Mouse (Mus musculus): ENCODE measurements around the gene Pym1. TPM values are rescaled to one million over a fixed set of nuclear protein-coding genes. Genes with fewer than 3 reads are reported as not detected.
"Not testable (repeated sequence)": the region's sequence is repeated elsewhere in the genome, so short reads cannot be mapped to it uniquely, and the experiment has no call there.

The Pym1 gene
- total and polyA plus RNA-seq, 2 experiments from 2014 or later, result 16.5 to 37.1 TPM

DNA sequence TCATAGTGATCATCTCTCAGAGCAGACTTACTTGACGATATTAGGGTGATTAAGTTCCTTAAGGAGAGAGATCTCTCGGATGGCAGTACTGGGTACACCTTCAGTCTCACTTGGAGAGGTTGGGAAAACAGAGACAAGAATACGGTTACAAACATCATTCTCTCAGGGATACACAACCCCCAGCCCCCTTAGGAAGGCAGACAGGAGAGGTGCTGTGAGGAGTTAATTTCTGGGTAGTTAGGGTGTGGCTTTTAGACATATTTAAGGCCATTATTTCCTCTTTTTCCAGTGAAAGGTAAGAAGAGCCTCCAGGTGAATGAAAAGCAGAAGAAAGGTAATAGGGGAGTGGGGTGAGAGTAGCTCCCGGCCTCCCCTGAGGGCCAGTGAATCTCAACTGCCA lies 43.8 kb upstream of the Pym1 start, which contains the start of gene Pmel:
Pmel (plus strand) TSS at position 301 of the 400 bp plus-strand sequence.
- peak within 1 kb of the TSS; percentile 68 for H3K4me2 ChIP-seq (ENCODE audit: low read depth, low read length)
- ATAC-seq (ENCODE audit: insufficient read depth, low read depth), result no peak

DNA sequence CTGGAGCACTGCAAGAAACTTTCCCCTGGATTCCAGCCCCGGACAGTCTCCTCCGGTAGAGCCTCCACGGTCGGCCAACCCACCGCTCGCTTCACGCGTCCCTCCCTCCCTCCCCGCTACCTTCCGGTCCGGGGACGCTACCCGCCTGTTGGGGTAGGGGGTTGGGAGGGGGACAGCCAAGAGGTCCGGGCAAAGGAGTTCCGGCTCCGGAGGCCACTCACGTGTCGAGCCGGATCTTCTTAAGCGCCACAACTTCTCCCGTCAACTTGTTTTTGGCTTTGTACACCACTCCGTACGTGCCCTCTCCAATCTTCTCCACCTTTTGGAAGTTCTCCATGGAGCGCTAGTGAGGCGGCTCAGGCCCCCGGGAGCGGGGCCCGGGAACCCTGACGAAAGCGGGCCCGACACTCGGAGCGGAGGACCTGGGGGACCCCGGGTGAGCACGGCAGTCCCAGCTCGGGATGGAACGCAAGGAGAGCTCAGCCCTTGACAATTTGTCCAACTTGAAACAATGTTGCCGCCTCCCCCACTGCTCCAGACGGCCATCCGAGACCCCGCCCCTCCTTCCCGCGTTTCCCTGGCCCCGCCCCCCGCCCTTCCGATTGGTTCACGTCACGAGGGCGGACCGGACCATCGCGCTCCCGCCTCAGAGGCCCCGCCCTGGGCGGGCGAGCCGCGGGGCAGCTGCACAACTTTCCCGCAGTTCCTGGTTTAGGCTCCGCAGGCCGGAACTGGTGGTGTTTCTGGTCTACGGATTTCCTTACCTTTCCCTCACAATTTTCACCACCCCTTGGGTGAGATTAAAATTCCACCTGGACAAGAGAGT lies 43.0 kb upstream of the Pym1 start, which contains the start of gene Cdk2:
Cdk2 (minus strand) TSS at position 541 of the 826 bp plus-strand sequence.
- DNase-seq (ENCODE audit: low spot score) (peak; percentile 92), ATAC-seq (ENCODE audit: insufficient read depth, low read depth) (peak; percentile 95)
- Histone ChIP-seq H3K4me3 (ENCODE audit: low read depth, low read length) (peak within 1 kb of the TSS; percentile 78), H3K4me1 (ENCODE audit: control insufficient read depth, insufficient read depth) (peaks cover 8% of the 10 kb centered on the region; the same call in 1 of the 2 replicates), H3K27ac (ENCODE audit: low read depth) (peak within 1 kb of the TSS; percentile 93), H3K36me3 (replicated peaks; ENCODE audit: control insufficient read depth, insufficient read depth, low read length) (peaks cover 16% of the 10 kb centered on the region), H3K4me2 (ENCODE audit: low read depth, low read length) (peak within 1 kb of the TSS; percentile 68), H3K9me3 (replicated peaks; ENCODE audit: control insufficient read depth, low read length) (no peaks in the 10 kb centered on the region), H3K27me3 (ENCODE audit: control insufficient read depth, insufficient read depth, low read length) (no peaks in the 10 kb centered on the region), H3K9ac (replicated peaks; ENCODE audit: low read depth, low read length) (peak within 1 kb of the TSS; percentile 63)
- TF ChIP-seq EP300 (IDR thresholded peaks at IDR 0.05; ENCODE audit: low read depth) (no peak), CTCF (IDR thresholded peaks at IDR 0.05; ENCODE audit: low read depth) (no peak)
- whole genome bisulfite sequencing, result under 1% methylated on average over 62 of the region's 62 CpGs

More for the DNA sequence above, 43.8 kb upstream of the Pym1 start, which contains the start of gene Pmel:
- peaks cover 14% of the 10 kb centered on the region for H3K4me1 ChIP-seq (ENCODE audit: control insufficient read depth, insufficient read depth)
- DNase-seq (ENCODE audit: low spot score), result no peak
- no peak for TF ChIP-seq EP300 (IDR thresholded peaks at IDR 0.05; ENCODE audit: low read depth)
- no peak for TF ChIP-seq CTCF (IDR thresholded peaks at IDR 0.05; ENCODE audit: low read depth)
- H3K4me3 ChIP-seq (ENCODE audit: low read depth, low read length), result peak within 1 kb of the TSS; percentile 78
- H3K9ac ChIP-seq (replicated peaks; ENCODE audit: low read depth, low read length), result peak within 1 kb of the TSS; percentile 63
- H3K36me3 ChIP-seq (replicated peaks; ENCODE audit: control insufficient read depth, insufficient read depth, low read length), result peaks cover 20% of the 10 kb centered on the region
- H3K27ac ChIP-seq (ENCODE audit: low read depth), result peak within 1 kb of the TSS; percentile 93
- no peaks in the 10 kb centered on the region for H3K27me3 ChIP-seq (ENCODE audit: control insufficient read depth, insufficient read depth, low read length)
- 27% methylated on average over 4 of the region's 4 CpGs for WGBS
- no peaks in the 10 kb centered on the region for H3K9me3 ChIP-seq (replicated peaks; ENCODE audit: control insufficient read depth, low read length)

DNA sequence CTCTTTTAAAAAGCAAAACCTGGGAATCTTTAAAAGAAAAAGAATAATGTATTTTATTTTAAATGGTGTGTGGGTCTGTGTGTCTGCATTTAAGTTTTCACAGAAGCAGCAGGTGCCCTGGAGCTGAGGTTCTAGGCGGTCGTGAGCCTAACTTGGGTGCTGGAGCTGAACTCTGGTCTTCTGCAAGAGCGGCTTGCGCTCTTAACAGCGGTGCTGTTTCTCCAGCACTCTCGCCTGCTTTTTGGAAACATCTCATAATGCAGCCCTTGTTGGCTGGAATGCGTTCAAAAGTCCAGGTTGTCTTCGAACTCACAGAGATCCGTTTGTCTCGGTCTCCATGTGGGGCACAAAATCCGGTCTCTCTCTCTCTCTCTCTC lies 42.4 kb upstream of the Pym1 start:
- Histone ChIP-seq H3K4me1 (ENCODE audit: control insufficient read depth, insufficient read depth) (peaks cover 8% of the 10 kb centered on the region; the same call in 1 of the 2 replicates), H3K9ac (replicated peaks; ENCODE audit: low read depth, low read length) (peak overlapping the region; percentile 63), H3K4me2 (ENCODE audit: low read depth, low read length) (peak overlapping the region; percentile 68), H3K36me3 (replicated peaks; ENCODE audit: control insufficient read depth, insufficient read depth, low read length) (peaks cover 11% of the 10 kb centered on the region), H3K27ac (ENCODE audit: low read depth) (peak overlapping the region; percentile 93), H3K27me3 (ENCODE audit: control insufficient read depth, insufficient read depth, low read length) (no peaks in the 10 kb centered on the region), H3K9me3 (replicated peaks; ENCODE audit: control insufficient read depth, low read length) (no peaks in the 10 kb centered on the region), H3K4me3 (ENCODE audit: low read depth, low read length) (peak overlapping the region; percentile 78)
- ATAC-seq (ENCODE audit: insufficient read depth, low read depth) (no peak), DNase-seq (ENCODE audit: low spot score) (peak; percentile 25)
- 11% methylated on average over 11 of the region's 11 CpGs for WGBS
- no peak for TF ChIP-seq CTCF (IDR thresholded peaks at IDR 0.05; ENCODE audit: low read depth)
- no peak for TF ChIP-seq EP300 (IDR thresholded peaks at IDR 0.05; ENCODE audit: low read depth)

DNA sequence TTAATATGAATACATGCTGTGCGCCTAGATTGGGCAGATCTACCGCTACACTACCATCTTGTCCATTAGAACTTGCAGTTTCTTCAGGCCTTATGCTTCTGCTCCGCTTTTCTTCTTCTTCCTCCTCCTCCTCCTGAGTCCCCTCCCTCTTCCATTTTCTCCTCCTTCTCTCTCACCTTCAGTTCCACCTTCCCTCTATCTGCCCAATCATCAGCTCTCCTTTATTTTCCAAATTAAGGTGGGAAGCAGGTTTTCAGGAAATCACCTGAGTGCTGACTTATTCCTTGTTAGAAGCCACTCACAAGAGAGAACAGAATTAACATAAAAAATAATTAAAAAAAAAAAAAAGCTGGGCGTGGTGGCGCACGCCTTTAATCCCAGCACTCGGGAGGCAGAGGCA lies 36.4 kb upstream of the Pym1 start:
- not testable (repeated sequence) for H3K4me2 ChIP-seq (ENCODE audit: low read depth, low read length); H3K9ac ChIP-seq (replicated peaks; ENCODE audit: low read depth, low read length); H3K9me3 ChIP-seq (replicated peaks; ENCODE audit: control insufficient read depth, low read length); H3K27me3 ChIP-seq (ENCODE audit: control insufficient read depth, insufficient read depth, low read length); H3K4me1 ChIP-seq (ENCODE audit: control insufficient read depth, insufficient read depth); DNase-seq (ENCODE audit: low spot score); H3K27ac ChIP-seq (ENCODE audit: low read depth); H3K4me3 ChIP-seq (ENCODE audit: low read depth, low read length); ATAC-seq (ENCODE audit: insufficient read depth, low read depth); H3K36me3 ChIP-seq (replicated peaks; ENCODE audit: control insufficient read depth, insufficient read depth, low read length)
- 90% methylated on average over 7 of the region's 7 CpGs for WGBS

DNA sequence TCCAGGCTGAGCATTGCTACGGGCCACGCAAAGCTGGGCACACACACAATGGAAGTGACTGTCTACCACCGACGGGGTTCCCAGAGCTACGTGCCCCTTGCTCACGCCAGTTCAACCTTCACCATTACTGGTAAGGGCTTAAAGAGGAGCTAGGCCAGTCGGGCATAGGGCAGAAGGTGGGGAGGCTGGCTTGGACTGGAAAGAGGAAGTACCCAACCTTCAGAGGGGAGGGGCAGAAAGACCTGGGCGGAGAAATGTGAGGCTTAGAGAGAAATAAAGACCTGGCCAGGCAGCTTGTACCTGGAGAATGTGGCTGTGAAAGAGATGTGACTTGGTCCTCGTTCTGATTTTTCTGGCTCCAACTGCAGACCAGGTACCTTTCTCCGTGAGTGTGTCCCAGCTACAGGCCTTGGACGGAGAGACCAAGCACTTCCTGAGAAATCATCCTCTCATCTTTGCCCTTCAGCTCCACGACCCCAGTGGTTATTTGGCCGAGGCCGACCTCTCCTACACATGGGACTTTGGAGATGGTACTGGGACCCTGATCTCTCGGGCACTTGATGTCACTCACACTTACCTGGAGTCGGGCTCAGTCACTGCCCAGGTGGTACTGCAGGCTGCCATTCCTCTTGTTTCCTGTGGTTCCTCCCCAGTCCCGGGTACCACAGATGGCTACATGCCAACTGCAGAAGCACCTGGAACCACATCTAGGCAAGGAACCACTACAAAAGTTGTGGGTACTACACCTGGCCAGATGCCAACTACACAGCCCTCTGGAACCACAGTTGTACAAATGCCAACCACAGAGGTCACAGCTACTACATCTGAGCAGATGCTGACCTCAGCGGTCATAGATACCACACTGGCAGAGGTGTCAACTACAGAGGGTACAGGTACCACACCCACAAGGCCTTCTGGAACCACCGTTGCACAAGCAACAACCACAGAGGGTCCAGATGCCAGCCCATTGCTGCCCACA lies 31.8 kb upstream of the Pym1 start:
- no peaks in the 10 kb centered on the region for H3K36me3 ChIP-seq (replicated peaks; ENCODE audit: control insufficient read depth, insufficient read depth, low read length)
- H3K4me3 ChIP-seq (ENCODE audit: low read depth, low read length), result no peak overlapping the region
- no peak overlapping the region for H3K4me2 ChIP-seq (ENCODE audit: low read depth, low read length)
- no peak overlapping the region for H3K9ac ChIP-seq (replicated peaks; ENCODE audit: low read depth, low read length)
- WGBS, result 80% methylated on average over 19 of the region's 19 CpGs
- no peak for TF ChIP-seq CTCF (IDR thresholded peaks at IDR 0.05; ENCODE audit: low read depth)
- no peak for TF ChIP-seq EP300 (IDR thresholded peaks at IDR 0.05; ENCODE audit: low read depth)
- ATAC-seq (ENCODE audit: insufficient read depth, low read depth) (no peak), DNase-seq (ENCODE audit: low spot score) (no peak)
- H3K27ac ChIP-seq (ENCODE audit: low read depth), result no peak overlapping the region
- no peaks in the 10 kb centered on the region for H3K4me1 ChIP-seq (ENCODE audit: control insufficient read depth, insufficient read depth)
- no peaks in the 10 kb centered on the region for H3K27me3 ChIP-seq (ENCODE audit: control insufficient read depth, insufficient read depth, low read length)
- H3K9me3 ChIP-seq (replicated peaks; ENCODE audit: control insufficient read depth, low read length), result no peaks in the 10 kb centered on the region

DNA sequence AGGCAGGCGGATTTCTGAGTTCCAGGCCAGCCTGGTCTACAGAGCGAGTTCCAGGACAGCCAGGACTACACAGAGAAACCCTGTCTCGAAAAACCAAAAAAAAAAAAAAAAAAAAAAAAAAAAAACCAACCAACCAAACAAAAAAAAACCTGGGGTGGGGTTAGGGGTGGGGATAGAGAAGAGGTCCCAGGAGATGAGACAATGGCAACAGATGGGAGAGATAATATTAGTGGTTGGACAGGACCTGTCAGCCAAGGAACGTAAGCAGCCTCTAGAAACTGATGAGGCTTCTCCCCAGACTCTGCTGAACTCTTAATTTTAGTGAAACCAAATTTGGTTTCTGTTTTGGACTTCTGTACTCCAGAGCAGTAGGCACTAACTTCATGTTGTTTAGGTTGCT lies 22.2 kb upstream of the Pym1 start:
- not testable (repeated sequence) for ATAC-seq (ENCODE audit: insufficient read depth, low read depth); H3K4me2 ChIP-seq (ENCODE audit: low read depth, low read length); DNase-seq (ENCODE audit: low spot score); H3K27ac ChIP-seq (ENCODE audit: low read depth); H3K9me3 ChIP-seq (replicated peaks; ENCODE audit: control insufficient read depth, low read length); H3K4me3 ChIP-seq (ENCODE audit: low read depth, low read length); H3K27me3 ChIP-seq (ENCODE audit: control insufficient read depth, insufficient read depth, low read length); H3K4me1 ChIP-seq (ENCODE audit: control insufficient read depth, insufficient read depth); H3K9ac ChIP-seq (replicated peaks; ENCODE audit: low read depth, low read length)
- WGBS, result 78% methylated on average over 3 of the region's 4 CpGs
- peaks cover 19% of the 10 kb centered on the region for H3K36me3 ChIP-seq (replicated peaks; ENCODE audit: control insufficient read depth, insufficient read depth, low read length)
